Mouse (Mus musculus): ENCODE measurements around the gene Tirap.

- TF ChIP-seq CTCF (IDR thresholded peaks at IDR 0.05; ENCODE audit: extremely low read depth, insufficient read length, insufficient replicate concordance, low read depth, low read length) (no peak), POLR2A (IDR thresholded peaks at IDR 0.05; ENCODE audit: low read depth, low read length) (no peak)
Observed at GRCm38 (mm10) chr9:35247405-35247804, 47.3 kb upstream of the Tirap start.
